Mouse (Mus musculus): ENCODE results near the gene Hid1. TPM values are rescaled to one million over a fixed set of nuclear protein-coding genes. Genes with fewer than 3 reads are reported as not detected.

The Hid1 gene
- polyA plus RNA-seq, 1 experiment, result 14.4 TPM

GRCm38 (mm10) chr11:115381743-115382539, 14.4 kb upstream of the Hid1 start, which contains the start of gene Cdr2l:
TSS of gene Cdr2l (plus strand) at chr11:115381916.
- TF ChIP-seq CTCF (IDR thresholded peaks at IDR 0.05; ENCODE audit: control insufficient read depth, insufficient read depth, insufficient read length) (no peak), CEBPB (IDR thresholded peaks at IDR 0.05; ENCODE audit: low read depth) (no peak), MAX (IDR thresholded peaks at IDR 0.05) (no peak), FOSL1 (IDR thresholded peaks at IDR 0.05; ENCODE audit: insufficient read depth, low read length, poor library complexity, severe bottlenecking) (no peak)
- Histone ChIP-seq H3ac (ENCODE audit: control insufficient read depth, insufficient read length, low read depth) (peak within 1 kb of the TSS; percentile 84), H3K79me2 (ENCODE audit: control insufficient read depth, insufficient read depth) (peaks cover 50% of the 10 kb centered on the region), H3K4me3 (ENCODE audit: insufficient read depth, poor library complexity, severe bottlenecking) (peak within 1 kb of the TSS; percentile 79), H3K79me3 (ENCODE audit: low read depth) (peaks cover 40% of the 10 kb centered on the region), H3K27me3 (ENCODE audit: control insufficient read depth, insufficient read depth, insufficient read length) (no peaks in the 10 kb centered on the region), H3K36me3 (ENCODE audit: control insufficient read depth, insufficient read depth) (peaks cover 8% of the 10 kb centered on the region)

GRCm38 (mm10) chr11:115381276-115381675, 13.7 kb upstream of the Hid1 start:
- TF ChIP-seq FOSL1 (IDR thresholded peaks at IDR 0.05; ENCODE audit: insufficient read depth, low read length, poor library complexity, severe bottlenecking), result no peak
- no peak for TF ChIP-seq MYOG (IDR thresholded peaks at IDR 0.05; ENCODE audit: control insufficient read depth, extremely low read depth, insufficient read length)
- TF ChIP-seq USF1 (IDR thresholded peaks at IDR 0.05; ENCODE audit: low read depth), result no peak
- Histone ChIP-seq H3K79me3 (ENCODE audit: low read depth) (peaks cover 34% of the 10 kb centered on the region), H3K4me3 (ENCODE audit: insufficient read depth, poor library complexity, severe bottlenecking) (peak overlapping the region; percentile 79), H3ac (ENCODE audit: control insufficient read depth, insufficient read length, low read depth) (no peak overlapping the region), H3K36me3 (ENCODE audit: control insufficient read depth, insufficient read depth) (peaks cover 2% of the 10 kb centered on the region), H3K79me2 (ENCODE audit: control insufficient read depth, insufficient read depth) (peaks cover 44% of the 10 kb centered on the region), H3K27me3 (ENCODE audit: control insufficient read depth, insufficient read depth, insufficient read length) (no peaks in the 10 kb centered on the region)

GRCm38 (mm10) chr11:115377854-115378253, 10.3 kb upstream of the Hid1 start:
- Histone ChIP-seq H3K36me3 (ENCODE audit: control insufficient read depth, insufficient read depth) (no peaks in the 10 kb centered on the region), H3K4me3 (ENCODE audit: insufficient read depth, poor library complexity, severe bottlenecking) (no peak overlapping the region), H3K79me2 (ENCODE audit: control insufficient read depth, insufficient read depth) (peaks cover 10% of the 10 kb centered on the region), H3K79me3 (ENCODE audit: low read depth) (peaks cover 6% of the 10 kb centered on the region), H3K27me3 (ENCODE audit: control insufficient read depth, insufficient read depth, insufficient read length) (no peaks in the 10 kb centered on the region), H3ac (ENCODE audit: control insufficient read depth, insufficient read length, low read depth) (no peak overlapping the region)
- TF ChIP-seq FOSL1 (IDR thresholded peaks at IDR 0.05; ENCODE audit: insufficient read depth, low read length, poor library complexity, severe bottlenecking) (no peak), MYOG (IDR thresholded peaks at IDR 0.05; ENCODE audit: control insufficient read depth, extremely low read depth, insufficient read length) (no peak), MAX (IDR thresholded peaks at IDR 0.05) (no peak), CEBPB (IDR thresholded peaks at IDR 0.05; ENCODE audit: low read depth) (no peak), MYOD1 (IDR thresholded peaks at IDR 0.05; ENCODE audit: control insufficient read depth, insufficient read length, low read depth) (no peak), CTCF (IDR thresholded peaks at IDR 0.05; ENCODE audit: control insufficient read depth, insufficient read depth, insufficient read length) (no peak), USF1 (IDR thresholded peaks at IDR 0.05; ENCODE audit: low read depth) (no peak)

- Histone ChIP-seq H3K79me2 (ENCODE audit: control insufficient read depth, insufficient read depth) (peaks cover 4% of the 10 kb centered on the region), H3K4me3 (ENCODE audit: insufficient read depth, poor library complexity, severe bottlenecking) (no peak overlapping the region), H3K36me3 (ENCODE audit: control insufficient read depth, insufficient read depth) (no peaks in the 10 kb centered on the region), H3ac (ENCODE audit: control insufficient read depth, insufficient read length, low read depth) (no peak overlapping the region), H3K27me3 (ENCODE audit: control insufficient read depth, insufficient read depth, insufficient read length) (no peaks in the 10 kb centered on the region), H3K79me3 (ENCODE audit: low read depth) (peaks cover under 1% of the 10 kb centered on the region)
- TF ChIP-seq MYOG (IDR thresholded peaks at IDR 0.05; ENCODE audit: control insufficient read depth, extremely low read depth, insufficient read length) (no peak), MAX (IDR thresholded peaks at IDR 0.05) (no peak), MYOD1 (IDR thresholded peaks at IDR 0.05; ENCODE audit: control insufficient read depth, insufficient read length, low read depth) (no peak), CEBPB (IDR thresholded peaks at IDR 0.05; ENCODE audit: low read depth) (no peak), FOSL1 (IDR thresholded peaks at IDR 0.05; ENCODE audit: insufficient read depth, low read length, poor library complexity, severe bottlenecking) (no peak), CTCF (IDR thresholded peaks at IDR 0.05; ENCODE audit: control insufficient read depth, insufficient read depth, insufficient read length) (no peak), USF1 (IDR thresholded peaks at IDR 0.05; ENCODE audit: low read depth) (no peak)
These were observed 9.7 kb upstream of the Hid1 start for GRCm38 (mm10) chr11:115377254-115377653.

- Histone ChIP-seq H3K79me2 (ENCODE audit: control insufficient read depth, insufficient read depth) (no peaks in the 10 kb centered on the region), H3ac (ENCODE audit: control insufficient read depth, insufficient read length, low read depth) (peak overlapping the region; percentile 20), H3K27me3 (ENCODE audit: control insufficient read depth, insufficient read depth, insufficient read length) (no peaks in the 10 kb centered on the region), H3K4me3 (ENCODE audit: insufficient read depth, poor library complexity, severe bottlenecking) (no peak overlapping the region), H3K36me3 (ENCODE audit: control insufficient read depth, insufficient read depth) (no peaks in the 10 kb centered on the region), H3K79me3 (ENCODE audit: low read depth) (no peaks in the 10 kb centered on the region)
- TF ChIP-seq MYOG (IDR thresholded peaks at IDR 0.05; ENCODE audit: control insufficient read depth, extremely low read depth, insufficient read length) (no peak), USF1 (IDR thresholded peaks at IDR 0.05; ENCODE audit: low read depth) (no peak), MAX (IDR thresholded peaks at IDR 0.05) (no peak), FOSL1 (IDR thresholded peaks at IDR 0.05; ENCODE audit: insufficient read depth, low read length, poor library complexity, severe bottlenecking) (peak; percentile 65), CEBPB (IDR thresholded peaks at IDR 0.05; ENCODE audit: low read depth) (peak; percentile 98)
These were observed 9.2 kb upstream of the Hid1 start for GRCm38 (mm10) chr11:115376722-115377121.

Data from C2C12 (cell line).